Mouse (Mus musculus): ENCODE measurements around the gene Dyrk1a.

Dyrk1a gene

DNA sequence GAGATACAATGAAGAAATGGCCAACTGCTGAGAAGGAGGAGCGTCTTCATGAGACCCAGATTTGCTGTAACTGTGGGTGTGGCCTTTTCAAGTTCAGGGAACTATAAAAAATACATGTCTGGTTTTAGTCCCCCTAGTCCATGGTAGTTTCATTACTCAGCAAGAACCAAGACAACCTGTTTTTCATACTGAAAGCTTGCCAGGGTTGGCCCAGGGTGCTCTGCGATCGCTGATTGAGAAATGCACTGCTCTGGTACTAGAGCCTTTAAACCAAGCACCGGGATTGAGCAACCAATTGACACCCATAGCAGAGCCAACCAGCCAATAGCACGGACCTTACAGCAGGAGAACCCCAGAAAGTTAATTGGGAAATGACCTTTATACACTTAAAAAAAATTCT, 13.6 kb upstream of the Dyrk1a start:
- DNase-seq (ENCODE audit: inconsistent age in 2 of 2, low spot score in 1 of 2) = peak in 1 of 2 experiments; percentile 64

DNA sequence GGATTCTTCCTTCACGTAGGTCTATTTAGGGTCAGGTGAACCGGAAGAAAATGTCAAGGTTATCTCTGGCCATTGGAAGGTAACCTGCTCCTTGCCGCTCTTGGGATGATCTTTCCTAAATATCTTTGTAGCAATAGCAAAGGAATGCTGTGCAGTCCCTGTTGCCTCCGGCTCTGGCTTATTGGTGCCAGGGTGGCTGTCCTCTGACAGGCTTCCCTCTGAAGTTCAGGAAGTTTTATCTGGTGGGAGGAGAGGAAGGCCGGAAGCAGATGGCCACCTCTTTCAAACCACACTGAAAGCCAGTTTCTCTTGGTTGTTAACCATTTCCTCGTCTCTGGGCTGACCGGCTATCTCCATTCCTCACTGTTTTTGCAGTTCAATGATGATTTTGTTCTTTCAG, 10.5 kb upstream of the Dyrk1a start:
- peak in 1 of 2 experiments; percentile 58 for DNase-seq (ENCODE audit: inconsistent age in 2 of 2, low spot score in 1 of 2)

DNA sequence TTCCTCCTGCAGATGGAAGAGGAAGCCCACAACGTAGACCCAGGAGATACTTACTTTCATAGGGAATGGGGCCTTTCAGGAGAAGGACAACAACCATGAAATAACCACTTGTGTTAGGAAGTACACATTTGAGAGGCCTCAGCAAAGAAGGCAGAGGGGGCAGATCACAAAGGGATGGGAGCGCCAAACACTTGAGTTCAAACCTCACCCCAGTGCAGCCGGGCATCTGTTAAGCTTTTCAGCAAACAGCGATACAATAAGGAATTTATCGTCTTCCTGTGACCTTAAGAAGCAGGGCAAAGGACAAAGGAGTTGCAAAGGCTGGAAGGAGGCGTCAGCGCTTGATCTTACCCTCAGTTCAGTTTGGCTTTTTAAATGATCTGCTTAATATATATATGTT, 10.0 kb upstream of the Dyrk1a start:
- no peak for DNase-seq (ENCODE audit: inconsistent age in 2 of 2, low spot score in 1 of 2)

DNA sequence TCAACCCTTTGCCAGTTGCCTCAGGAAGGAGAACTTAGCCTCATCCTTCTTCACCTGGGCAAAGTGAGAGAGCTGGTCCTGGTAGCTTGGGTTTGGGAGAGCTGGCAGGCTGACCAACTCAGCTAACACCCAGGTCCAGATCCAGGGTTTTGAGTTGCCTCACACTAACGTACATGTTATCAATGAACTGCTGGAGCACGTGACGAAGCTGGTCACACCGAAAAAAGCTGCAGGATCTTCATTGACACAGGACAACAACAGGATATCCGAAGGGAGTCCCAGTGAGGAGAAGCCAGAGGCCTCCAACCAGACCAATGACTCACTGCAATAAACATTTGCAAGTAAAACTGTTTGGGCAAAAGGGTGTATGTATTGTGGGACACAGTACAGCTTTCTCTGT, 9.2 kb upstream of the Dyrk1a start:
- no peak for DNase-seq (ENCODE audit: inconsistent age in 2 of 2, low spot score in 1 of 2)

DNA sequence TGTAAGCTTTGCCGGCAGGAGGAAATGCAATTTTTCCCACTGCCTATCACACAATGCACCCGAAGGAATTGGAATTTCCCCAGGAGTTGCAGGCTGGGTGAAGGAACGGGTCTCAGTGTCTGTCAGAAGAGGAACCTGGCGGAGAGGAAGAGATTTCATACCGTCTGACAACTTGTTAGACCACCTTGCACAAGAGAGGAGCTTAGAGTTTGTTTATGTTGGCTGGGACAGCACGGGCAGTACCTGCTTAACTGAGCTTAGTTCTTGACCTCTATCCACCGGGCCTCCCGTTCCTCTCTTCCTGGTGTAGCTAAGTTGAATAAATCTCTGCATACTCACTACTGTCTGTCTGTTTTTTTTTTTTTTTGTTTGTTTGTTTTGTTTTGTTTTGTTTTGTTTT, 3.7 kb upstream of the Dyrk1a start:
- no peak for DNase-seq (ENCODE audit: inconsistent age in 2 of 2, low spot score in 1 of 2)

DNA sequence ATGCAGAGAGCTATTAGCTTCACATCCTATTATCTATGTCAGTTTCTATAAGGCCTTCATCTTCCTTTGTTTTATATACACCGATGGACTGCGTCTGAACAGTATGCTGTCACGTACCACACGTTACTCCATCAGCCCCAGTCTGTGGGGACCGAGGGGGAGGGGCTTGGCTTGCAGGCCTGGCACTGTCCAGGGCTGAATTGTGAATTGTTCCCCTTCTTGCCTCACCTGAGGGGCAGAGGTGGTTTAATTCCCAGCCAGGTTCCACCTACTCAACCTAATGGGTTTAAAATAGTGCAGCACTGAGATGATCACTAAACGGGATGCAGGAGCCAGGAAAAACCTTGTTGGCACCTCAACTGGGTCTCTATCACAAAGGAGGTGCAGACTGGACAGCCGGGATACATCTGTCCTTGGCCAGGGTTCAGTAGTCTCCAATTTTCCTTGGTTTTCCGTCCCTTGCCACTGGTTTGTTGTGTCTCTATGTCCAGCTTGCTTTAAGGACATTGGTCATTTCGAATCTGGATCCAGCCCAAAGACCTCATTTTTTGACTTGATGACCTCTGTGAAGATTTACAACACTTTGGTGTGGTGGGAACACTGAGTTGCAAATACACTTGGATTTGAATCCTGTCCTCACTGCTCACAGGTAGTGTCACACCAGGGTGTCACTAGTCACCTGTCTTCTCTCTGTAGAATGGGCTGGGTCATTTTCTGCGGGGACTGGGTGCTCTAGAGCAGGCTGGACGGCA, 2.8 kb upstream of the Dyrk1a start:
- DNase-seq (ENCODE audit: inconsistent age in 2 of 2, low spot score in 1 of 2) = peak in 1 of 2 experiments; percentile 48

DNA sequence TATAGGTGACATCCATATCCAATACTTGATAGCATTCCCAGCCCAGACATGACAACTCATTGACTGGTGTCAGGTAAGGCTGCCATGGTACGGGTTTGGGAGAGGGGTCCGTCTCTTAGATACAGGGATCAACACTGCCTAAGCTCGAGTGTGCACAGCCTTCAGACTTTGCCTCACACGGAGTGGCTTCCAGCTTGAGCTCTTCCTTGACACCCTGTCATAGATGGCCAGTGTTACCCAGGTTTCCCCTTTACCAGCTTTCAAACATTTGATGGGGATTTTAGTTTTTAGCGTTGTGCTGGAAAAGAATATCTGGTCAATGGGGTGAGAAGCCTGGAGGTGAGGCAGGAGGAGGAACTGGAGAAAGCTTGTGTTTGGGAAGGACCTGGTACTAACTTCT, 2.1 kb upstream of the Dyrk1a start:
- no peak for DNase-seq (ENCODE audit: inconsistent age in 2 of 2, low spot score in 1 of 2)

DNA sequence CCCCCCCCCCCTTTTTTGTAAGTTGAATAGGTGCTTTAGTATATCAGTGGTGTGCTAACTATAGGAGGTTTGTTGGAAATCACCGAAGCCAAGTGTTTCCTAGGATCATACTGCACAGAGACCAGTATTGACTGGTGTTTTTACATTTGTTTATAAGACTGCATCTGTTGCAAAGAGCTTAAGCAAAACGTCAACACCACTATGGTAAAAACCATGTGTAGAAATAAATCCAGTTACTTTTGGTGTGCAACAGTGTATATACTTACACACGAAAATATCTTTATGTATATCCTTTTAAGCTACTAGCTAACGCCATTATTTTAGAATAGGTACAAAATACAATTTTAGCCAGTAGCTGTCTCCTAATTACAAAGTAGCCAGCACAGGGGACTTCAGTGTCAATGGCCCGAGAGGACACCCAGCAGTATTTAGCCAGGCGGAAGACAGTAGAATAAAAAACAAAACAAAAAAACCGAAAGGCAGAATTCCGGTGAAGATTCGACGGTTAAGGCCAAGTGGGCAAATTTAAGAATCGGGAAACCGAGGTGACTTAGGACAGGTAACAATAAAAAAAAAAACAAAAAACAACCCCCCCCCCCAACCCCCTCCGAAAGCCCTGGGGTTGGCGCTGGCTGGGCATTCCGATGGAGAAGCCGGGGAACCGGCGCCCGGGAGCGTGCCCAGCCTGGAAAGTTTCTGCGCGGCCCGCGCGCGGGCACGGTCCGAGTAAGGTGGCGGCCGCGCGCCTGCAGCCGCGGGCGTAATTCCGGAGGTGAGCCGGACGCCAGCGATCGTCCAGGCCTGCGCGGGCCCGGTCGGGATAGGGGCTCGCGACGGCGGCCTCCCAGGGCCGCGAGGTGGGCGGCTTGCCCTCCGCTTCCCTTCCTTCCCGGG, 1.2 kb upstream of the Dyrk1a start:
- DNase-seq (ENCODE audit: inconsistent age in 2 of 2, low spot score in 1 of 2) = peak in 1 of 2 experiments; percentile 95

DNA sequence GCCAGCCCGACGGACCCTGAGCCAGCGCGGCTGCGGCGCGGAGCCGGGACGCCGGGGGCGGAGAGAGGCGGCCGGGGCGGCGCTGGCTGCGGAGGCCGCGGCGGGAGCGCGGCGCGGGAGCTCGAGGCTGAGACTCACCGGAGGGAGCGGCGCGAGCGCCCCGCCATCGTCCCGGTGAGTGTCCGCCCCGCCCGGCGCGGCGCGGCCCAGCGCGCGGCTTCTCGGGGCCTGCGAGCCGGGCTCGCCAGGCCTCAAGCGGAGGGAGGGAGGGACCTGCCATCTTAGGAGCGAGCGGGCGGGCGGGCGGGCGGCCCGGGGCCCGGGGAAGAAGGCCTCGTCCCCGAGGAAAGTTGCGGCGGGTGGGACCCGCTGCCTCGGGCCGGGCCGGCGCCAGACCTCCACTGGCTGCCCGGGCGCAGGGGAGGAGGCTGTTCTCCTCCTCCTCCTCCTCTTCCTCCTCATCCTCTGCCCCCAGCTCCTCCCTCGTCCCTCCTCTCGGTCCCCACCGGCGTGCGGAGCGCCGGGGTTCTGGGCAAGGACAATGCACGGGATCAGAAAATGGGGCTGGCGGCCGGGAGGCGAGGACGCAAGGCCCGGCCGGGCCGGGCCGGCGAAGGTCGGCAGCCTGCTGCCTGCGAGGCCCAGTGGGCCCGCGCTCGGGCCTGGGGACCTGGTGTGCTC, 691 bp downstream of the Dyrk1a start:
- DNase-seq (ENCODE audit: inconsistent age in 2 of 2, low spot score in 1 of 2) = peak; percentile 85 to 93

DNA sequence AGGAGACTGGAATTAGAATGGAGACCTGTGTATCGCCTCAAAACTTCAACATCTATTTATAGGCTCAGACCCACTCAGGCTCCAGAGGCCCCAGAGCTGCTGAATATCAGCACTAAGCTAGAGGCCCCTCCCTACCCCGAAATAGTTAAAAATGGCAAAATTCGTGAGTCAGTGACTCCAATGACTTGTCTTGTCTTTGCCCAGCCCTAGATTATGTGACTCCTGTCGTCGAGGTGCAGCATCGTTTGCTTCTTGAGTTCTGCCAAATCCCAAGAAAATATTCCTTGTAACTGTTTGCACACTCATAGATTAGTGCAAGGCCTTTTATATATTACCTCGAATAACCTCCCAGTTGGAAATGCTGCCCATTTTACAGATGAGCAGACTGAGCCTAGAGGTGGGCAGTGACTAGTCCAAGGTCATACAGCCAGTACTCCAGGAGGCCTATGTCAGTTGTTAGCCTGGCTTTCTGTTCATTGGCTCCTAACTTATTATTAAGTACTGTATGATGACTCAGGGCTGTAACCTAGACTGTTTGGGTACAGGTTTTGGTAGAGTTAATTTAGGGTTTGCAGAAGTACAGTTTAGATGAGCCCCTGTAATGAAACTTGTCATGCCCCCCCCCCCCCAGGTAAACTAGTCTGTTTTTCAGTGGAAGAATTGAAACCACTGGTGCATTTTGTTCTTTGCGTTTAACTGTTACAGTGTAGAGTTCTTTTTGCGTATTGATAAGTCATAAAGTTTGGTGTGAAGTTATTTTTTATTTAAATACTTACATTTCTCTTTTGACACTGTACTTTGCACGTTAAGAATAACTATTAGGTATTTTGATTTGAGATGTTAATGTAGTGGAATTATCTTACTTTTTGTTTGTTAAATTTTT, 1.5 kb downstream of the Dyrk1a start:
- no peak for DNase-seq (ENCODE audit: inconsistent age in 2 of 2, low spot score in 1 of 2)

DNA sequence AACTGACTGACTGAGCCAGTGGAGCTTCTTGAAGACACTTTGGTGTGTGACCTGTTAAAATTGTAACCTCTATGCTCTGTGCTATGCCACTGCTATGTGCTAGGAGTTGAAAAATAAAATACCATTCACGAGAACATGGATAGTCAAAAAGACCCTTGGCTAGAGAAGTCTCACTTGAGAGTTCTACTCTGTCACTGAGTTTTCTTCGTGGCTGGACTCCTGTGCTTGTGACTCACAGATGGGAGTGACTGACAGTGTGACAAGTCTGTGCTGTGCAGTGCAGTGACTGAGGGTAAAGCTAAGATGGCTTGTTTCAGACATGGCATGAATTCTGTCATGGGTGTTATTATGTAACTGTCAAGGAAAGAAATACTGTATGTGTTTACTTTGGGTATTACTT, 2.6 kb downstream of the Dyrk1a start:
- peak in 1 of 2 experiments; percentile 69 for DNase-seq (ENCODE audit: inconsistent age in 2 of 2, low spot score in 1 of 2)

DNA sequence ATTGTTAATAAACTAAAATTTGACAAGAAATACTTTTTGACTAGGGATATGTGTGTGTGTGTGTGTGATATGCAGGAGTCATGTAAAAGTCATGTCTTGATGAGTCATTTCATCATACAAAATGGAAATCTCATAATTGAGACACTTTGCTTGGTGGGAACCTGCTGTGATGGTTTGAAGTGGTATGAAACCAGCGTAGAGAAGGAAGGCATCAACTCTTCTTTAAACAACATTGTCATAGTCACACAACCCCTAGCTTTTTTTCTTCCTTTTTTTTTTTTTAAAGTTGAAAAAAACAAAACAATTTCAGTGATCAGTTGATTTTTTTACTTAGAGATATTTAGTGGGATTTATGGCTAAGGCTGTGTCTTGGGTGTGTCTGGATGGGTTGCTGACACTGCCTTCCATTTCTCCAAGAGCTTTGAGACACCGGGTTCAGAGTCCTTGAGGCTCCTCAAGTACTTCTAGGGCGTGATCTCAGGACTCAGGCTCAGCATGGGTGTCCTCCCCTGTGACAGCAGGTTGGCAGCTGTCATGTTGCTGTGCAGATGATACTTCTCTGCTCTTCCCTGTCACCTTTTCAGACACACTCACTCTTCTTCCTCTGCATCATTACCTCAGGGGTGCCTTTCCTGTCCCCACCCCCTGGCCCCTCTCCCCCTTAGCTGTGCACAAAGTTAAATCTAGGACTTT, 4.4 kb downstream of the Dyrk1a start:
- no peak for DNase-seq (ENCODE audit: inconsistent age in 2 of 2, low spot score in 1 of 2)

DNA sequence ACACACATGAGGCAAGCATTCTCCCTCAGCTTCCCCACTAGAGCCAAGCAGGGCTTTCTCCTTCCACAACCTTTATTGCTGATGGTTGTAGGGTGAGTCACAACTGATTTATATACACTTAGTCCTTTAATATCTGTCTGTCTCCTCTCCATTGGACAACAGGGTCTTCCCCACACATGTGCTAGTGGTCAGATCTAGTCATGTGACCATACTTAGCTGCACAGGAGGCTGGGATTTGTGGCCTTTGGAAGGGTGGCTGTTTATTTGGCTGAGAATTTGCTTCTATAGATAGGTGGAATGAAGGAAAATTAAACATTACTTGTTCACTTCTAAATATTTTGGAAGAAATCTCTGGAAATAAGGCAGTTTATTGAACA, 4.9 kb downstream of the Dyrk1a start:
- no peak for DNase-seq (ENCODE audit: inconsistent age in 2 of 2, low spot score in 1 of 2)

DNA sequence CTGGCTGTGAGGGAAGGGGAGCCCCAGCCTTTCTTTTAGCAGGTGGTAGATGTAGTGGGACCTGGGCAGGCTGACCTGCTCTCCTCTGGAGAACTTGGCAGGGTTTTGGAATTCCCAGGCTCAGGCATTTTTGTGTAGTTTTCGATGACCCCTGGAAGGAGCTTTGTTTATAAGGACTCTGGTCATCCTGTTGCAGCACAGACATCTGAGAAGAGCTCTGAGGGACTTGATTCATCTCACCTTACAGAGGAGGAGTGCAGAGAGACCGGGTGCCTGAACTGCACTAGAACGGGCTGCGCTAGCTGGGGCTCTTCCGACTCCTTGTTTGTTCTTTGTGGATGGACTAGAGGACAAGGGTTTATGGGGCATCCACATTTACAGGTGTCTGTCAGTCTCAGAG, 5.9 kb downstream of the Dyrk1a start:
- no peak for DNase-seq (ENCODE audit: inconsistent age in 2 of 2, low spot score in 1 of 2)

DNA sequence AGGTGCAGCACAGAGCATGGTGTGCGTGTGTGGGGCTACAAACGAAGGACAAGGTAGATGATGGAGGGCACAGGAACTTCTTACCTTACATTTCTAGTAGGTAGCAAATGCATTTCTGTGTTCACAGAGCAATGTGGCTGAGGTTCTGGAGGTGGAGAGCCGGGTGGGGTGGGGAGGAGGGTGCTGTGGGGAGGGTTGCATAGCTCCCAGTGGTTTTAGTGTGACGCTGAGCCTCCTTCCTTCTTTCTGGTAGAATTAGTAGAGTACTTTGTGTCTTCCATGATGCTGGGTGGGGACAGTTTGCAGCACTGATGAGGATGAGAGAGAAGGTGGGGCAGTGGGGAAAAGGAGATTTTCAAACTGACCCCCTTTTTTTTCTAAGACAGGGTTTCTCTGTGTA, 9.5 kb downstream of the Dyrk1a start:
- no peak for DNase-seq (ENCODE audit: inconsistent age in 2 of 2, low spot score in 1 of 2)

DNA sequence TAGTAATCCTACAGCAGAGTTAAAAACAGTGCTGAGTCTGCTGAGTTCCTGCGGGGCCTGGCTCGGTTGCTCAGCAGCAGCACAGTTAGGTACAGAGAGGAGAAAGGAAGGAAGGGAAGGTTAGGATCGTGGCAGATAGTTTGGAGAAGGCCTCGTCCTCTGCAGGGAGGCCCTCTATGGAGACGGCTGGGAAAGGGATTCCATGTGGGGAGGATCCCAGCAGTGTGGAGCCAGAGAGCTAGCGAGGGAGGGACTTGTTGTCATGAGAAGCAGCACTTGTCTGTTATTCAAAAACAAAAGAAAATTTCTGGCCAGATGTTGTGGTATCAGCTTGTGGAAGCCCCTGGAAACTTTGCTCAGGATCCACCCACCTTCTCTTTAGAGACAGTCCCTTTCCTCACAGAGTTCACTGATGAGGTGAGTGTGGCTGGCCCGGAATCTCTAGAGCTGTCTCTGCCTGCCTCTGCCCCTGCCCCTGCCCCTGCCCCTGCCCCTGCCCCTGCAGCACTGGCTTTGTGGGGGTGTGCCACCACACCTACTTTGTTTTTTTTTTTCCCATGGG, 11.1 kb downstream of the Dyrk1a start:
- DNase-seq (ENCODE audit: inconsistent age in 2 of 2, low spot score in 1 of 2) = no peak

DNA sequence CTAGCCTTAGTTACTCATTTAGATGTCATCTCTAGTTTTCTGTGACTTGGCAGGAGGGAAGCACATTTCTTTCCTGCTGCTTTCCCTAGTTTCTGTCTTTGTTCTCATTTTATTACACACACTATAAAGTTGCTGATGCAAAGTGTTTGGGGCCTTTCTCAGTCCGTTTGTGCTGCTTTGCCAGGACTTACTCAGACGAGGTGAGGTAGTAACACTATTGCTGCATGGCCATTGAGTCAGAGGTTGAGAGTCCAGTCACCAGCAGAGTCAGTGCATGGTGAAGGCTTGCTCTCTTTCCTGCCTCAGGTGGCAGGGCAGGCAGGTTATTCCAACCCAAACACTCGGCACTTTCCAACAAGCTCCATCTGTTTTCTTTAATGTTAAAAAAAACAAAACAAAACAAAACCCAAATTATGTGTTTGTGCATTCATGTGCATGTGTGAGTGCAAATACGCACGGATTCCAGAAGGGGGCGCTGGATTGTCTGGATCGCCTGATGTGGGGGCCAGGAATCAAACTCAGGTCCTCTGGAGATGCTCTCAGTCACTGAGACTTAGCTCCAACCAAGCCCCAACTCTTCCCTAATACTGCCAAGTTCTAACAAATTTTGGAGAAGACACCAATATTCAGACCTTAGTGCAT, 16.7 kb downstream of the Dyrk1a start:
- peak in 1 of 2 experiments; percentile 72 for DNase-seq (ENCODE audit: inconsistent age in 2 of 2, low spot score in 1 of 2)

DNA sequence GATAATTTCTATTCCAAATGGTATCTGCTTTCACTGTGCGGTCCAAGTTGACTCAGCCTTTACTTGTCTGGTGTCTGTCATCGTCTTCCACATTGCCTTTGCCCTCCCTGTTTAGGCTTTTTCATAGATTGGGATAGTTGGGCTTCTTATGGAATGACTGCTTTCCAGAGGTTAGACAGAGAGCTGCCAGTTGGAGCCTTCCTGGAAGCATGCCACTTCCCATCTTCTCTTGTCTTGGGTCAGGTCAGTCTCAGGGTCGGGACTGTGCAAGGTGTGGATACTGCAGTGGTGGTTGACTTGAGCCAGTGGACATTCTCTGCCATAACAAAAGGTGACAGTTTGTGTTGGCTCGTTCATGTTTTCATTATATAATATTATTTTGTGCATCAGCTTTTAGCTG, 17.7 kb downstream of the Dyrk1a start:
- DNase-seq (ENCODE audit: inconsistent age in 2 of 2, low spot score in 1 of 2) = no peak

DNA sequence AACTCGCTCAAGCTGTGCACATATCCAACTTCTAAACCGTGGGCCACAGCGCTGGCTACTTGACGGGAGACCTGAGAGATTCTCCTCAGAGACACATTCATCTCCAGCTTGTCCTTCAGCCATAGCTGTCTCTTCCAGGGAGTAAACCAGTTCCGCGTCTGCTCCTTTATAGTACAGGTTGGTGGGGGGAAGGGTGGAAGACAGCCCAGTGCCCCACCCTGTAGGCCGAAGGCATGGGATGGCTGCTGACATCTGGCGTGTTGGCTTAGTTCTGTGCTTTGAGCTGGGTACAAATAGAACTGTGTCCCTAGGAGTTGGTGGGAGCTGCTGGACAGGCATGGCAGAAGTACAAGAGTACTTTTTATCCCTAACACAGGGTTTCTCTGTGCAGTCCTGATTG, 18.4 kb downstream of the Dyrk1a start:
- no peak for DNase-seq (ENCODE audit: inconsistent age in 2 of 2, low spot score in 1 of 2)

Measured in adrenal gland, adult (tissue).